Mouse (Mus musculus) lung, postnatal 0 days (tissue): ENCODE data around the gene Ttn.

ENCODE experiments used
- CTCF ChIP-seq: IDR thresholded peaks from 2 replicates; pipeline ENCODE4 v1.5.1; 2016; ENCODE audit warnings: antibody characterized with exemption, mild to moderate bottlenecking
- EP300 ChIP-seq: IDR thresholded peaks from 2 replicates; pipeline ENCODE4 v1.6.1; 2016; ENCODE audit warnings: antibody characterized with exemption, mild to moderate bottlenecking, control low read depth

GRCm38 (mm10) chr2:76969637-76970036, 12.7 kb downstream of the Ttn start:
- TF ChIP-seq CTCF (no peak), EP300 (no peak)
